Mouse (Mus musculus): Measurements from ENCODE around the gene Drd2.

Gene Drd2

DNA sequence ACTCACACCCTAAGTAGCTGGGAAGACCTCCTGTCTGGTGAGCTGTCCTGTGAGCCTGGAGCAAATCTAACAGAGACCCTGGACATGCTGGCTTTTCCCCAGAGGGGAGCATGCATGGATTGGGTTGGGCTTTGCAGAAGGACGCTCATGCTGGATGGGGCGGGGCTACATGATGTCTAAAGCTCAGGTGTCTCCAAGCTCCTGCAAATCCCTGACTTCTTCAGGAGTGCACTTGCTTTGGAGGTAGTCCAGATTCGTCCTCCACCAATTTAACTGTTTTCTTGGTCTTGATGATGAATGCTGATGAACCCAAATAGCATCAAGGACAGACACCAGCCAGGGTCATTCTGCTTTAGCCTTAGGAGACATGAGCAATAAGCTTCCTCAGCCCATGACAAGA, 110.1 kb downstream of the Drd2 start:
- DNase-seq (ENCODE audit: low read depth in 1 of 2, low spot score in 2 of 2) = no peak

DNA sequence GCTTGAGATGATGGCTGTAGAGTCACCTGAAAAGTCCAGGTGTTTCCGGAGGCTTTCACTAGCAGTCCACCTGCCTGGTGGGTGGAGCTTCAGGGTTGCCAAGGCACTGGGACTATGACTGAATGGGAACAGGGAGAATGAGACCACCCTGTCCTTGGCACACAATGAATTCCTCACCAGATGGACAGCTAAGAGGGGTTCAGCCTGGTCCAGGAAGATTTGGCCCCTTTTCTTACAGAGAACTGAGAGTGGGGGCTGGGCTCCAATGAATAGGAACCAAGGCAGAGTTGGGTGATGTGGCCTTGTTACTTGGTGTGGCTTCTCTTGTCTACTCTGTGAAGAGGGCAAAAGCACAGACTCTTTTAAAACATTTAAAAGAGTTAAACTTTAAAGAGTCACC, 112.0 kb downstream of the Drd2 start:
- DNase-seq (ENCODE audit: low read depth in 1 of 2, low spot score in 2 of 2) = no peak

DNA sequence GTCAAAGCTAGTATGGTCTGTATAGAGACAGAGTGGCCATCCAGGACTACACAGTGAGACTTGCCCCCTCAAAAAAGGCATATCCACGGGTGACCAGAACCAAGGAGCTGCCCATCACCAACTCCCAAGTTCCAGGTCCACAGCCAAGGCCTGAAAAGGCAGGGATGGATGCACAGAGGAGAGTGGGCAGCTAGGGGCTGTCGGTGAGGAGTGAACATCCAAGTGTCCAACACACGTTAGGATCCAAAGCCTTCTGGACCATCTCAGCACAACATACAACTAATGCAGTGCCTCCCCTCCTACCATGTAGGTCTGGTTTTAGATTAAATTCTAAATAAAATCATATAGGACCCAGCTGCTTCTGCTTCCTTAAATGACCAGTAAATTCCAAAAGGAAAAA, 115.7 kb downstream of the Drd2 start:
- DNase-seq (ENCODE audit: low read depth in 1 of 2, low spot score in 2 of 2) = no peak
